Mouse (Mus musculus): ENCODE measurements around the gene Rasgrf1. TPM values are rescaled to one million over a fixed set of nuclear protein-coding genes. Genes with fewer than 3 reads are reported as not detected.

Rasgrf1 gene
- polyA plus RNA-seq, 1 experiment = not detected

DNA sequence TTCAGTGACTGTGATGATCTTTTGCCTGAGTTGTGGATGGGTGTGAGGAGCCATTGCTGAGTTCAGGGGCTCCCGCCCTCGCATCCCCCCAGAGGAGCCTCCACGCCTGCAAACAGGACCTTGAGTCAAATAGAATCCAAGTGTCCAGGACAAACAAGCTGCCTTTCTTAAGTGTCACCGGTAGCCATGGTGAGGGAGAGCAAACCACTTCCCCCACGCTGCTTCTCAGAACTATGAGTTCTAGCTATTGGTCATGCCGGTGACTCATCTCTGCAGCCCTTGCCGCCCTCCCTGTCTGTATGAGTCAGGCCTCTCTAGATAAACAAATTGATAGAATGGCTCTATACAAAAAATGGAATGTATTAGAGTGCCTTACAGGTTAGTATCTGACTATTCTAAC lies 35.3 kb upstream of the Rasgrf1 start:
- WGBS = 51% methylated on average over 7 of the region's 7 CpGs
- peaks cover 10% of the 10 kb centered on the region for H3K4me1 ChIP-seq (ENCODE audit: control insufficient read depth, insufficient read depth, low read length)
- TF ChIP-seq CTCF (IDR thresholded peaks at IDR 0.05; ENCODE audit: insufficient read depth, low read depth, low read length) (no peak), POLR2A (IDR thresholded peaks at IDR 0.05; ENCODE audit: insufficient read depth, low read depth, low read length) (no peak)

DNA sequence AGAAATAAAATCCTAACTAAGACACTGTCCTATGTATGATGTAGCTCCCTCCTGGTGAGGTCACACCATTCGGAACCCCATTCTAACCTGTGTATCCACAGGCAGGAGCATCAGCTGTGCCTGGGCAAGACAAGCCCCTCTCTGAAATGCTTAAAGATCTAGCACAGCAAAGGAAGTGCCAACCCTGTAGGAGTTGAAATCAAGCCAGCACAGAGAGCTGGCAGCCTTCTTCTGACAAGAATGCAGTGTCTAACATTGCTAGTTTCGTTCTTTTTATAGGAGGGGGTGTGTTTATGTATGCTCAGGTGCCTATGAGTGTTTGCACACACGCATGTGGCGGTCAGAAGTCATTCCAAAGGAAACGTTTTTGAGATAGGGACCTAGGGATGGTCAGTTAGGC lies 34.2 kb upstream of the Rasgrf1 start:
- no peak for TF ChIP-seq CTCF (IDR thresholded peaks at IDR 0.05; ENCODE audit: insufficient read depth, low read depth, low read length)
- no peak for TF ChIP-seq POLR2A (IDR thresholded peaks at IDR 0.05; ENCODE audit: insufficient read depth, low read depth, low read length)
- WGBS = 67% methylated on average over 5 of the region's 5 CpGs
- no peak overlapping the region for H3K4me3 ChIP-seq (ENCODE audit: insufficient read depth, low read depth, low read length)
- H3K27ac ChIP-seq (ENCODE audit: insufficient read depth, low read depth, low read length) = no peak overlapping the region
- peaks cover 7% of the 10 kb centered on the region for H3K4me1 ChIP-seq (ENCODE audit: control insufficient read depth, insufficient read depth, low read length)

More for the DNA sequence above, 35.3 kb upstream of the Rasgrf1 start:
- Histone ChIP-seq H3K4me3 (ENCODE audit: insufficient read depth, low read depth, low read length) (no peak overlapping the region), H3K27ac (ENCODE audit: insufficient read depth, low read depth, low read length) (no peak overlapping the region)

DNA sequence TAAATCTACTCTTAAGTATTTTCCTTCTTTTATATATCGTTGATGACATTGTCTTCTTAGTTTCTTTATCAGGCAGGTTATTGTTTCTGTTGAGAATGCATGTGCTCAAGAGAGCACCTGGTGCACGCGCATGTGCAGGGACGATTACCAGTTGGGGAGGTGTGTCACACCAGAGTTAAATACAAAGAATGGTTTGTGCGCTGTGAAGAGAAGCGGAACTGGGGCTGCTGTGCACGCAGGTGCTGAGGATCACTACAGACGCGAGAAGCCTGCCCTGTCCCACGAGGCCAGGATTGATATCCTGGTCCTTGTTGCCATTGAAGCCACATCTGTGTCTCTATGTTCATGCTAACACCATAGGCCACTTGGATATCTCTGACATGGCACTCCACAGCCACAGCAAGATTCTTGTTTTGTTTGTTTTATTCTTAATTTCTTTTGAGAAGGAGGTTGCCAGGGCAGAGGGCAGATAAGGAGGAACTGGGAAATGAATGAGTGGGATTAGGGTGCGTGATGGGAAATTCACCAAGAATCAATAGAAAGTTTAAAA lies 31.2 kb upstream of the Rasgrf1 start:
- no peak overlapping the region for H3K4me3 ChIP-seq (ENCODE audit: insufficient read depth, low read depth, low read length)
- H3K4me1 ChIP-seq (ENCODE audit: control insufficient read depth, insufficient read depth, low read length) = peaks cover 3% of the 10 kb centered on the region
- no peak for TF ChIP-seq POLR2A (IDR thresholded peaks at IDR 0.05; ENCODE audit: insufficient read depth, low read depth, low read length)
- no peak for TF ChIP-seq CTCF (IDR thresholded peaks at IDR 0.05; ENCODE audit: insufficient read depth, low read depth, low read length)
- 49% methylated on average over 11 of the region's 11 CpGs for WGBS
- no peak overlapping the region for H3K27ac ChIP-seq (ENCODE audit: insufficient read depth, low read depth, low read length)

DNA sequence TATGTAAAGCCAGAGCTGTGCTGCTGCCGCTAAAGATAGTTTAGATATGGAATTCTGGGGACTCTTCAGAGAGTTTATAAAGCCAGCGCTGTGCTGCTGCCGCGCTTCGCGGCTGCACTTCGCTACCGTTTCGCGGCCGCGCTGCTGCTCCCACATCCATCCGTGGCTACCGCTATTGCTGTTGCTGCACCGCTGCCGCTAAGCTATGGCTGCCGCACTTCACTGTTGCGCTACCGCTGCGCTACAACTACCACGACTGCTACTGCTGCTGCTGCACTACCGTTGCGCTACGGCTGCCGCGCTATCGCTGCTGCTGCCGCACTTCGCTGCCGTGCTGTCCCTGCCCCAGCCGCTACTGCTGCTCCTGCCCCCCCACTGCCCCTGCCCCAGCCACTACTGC lies 30.1 kb upstream of the Rasgrf1 start:
- no peak overlapping the region for H3K4me3 ChIP-seq (ENCODE audit: insufficient read depth, low read depth, low read length)

DNA sequence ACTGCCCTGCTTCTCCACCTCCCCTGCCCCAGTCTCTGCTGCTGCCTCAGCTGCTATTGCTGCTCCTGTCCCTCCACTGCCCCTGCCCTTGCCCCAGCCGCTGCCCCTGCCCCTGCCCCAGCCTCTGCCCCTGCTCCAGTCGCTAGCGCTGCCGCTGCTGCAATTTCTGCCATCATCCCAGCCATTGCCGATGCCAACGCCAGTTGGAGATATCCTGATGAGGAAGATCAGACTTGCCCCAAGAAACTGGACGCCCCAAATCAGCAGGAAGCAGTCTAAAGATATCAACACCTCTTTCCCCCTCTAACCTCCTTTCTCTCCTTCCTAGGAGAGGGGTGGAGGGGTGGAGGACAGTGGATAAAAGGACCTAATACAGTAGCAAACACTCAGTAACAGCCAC lies 28.2 kb upstream of the Rasgrf1 start:
- no peak overlapping the region for H3K27ac ChIP-seq (ENCODE audit: insufficient read depth, low read depth, low read length)
- peaks cover 4% of the 10 kb centered on the region; the same call in 1 of the 2 replicates for H3K4me1 ChIP-seq (ENCODE audit: control insufficient read depth, insufficient read depth, low read length)
- WGBS = 70% methylated on average over 7 of the region's 7 CpGs
- TF ChIP-seq POLR2A (IDR thresholded peaks at IDR 0.05; ENCODE audit: insufficient read depth, low read depth, low read length) (no peak), CTCF (IDR thresholded peaks at IDR 0.05; ENCODE audit: insufficient read depth, low read depth, low read length) (no peak)
- H3K4me3 ChIP-seq (ENCODE audit: insufficient read depth, low read depth, low read length) = no peak overlapping the region

More for the DNA sequence above, 30.1 kb upstream of the Rasgrf1 start:
- 53% methylated on average over 31 of the region's 31 CpGs for WGBS
- TF ChIP-seq POLR2A (IDR thresholded peaks at IDR 0.05; ENCODE audit: insufficient read depth, low read depth, low read length) (no peak), CTCF (IDR thresholded peaks at IDR 0.05; ENCODE audit: insufficient read depth, low read depth, low read length) (no peak)
- no peaks in the 10 kb centered on the region for H3K4me1 ChIP-seq (ENCODE audit: control insufficient read depth, insufficient read depth, low read length)
- no peak overlapping the region for H3K27ac ChIP-seq (ENCODE audit: insufficient read depth, low read depth, low read length)

DNA sequence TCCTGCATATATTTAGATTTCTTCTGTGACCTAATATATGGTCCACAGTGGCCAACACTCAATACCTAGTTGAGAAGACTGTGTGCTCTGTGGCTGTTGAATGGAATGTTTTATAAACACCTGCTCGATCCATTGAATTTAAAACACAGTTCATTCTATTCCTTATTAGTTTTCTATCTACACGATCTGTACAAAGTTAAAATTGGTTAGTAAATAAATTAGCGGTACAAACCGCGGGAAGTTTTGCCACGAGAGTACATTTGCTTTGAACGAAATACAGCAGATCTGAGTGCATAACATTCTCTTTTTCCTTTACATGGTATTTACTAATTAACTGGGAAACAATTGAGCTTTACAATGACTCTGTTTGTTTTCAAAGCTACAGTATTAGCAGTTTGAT lies 27.1 kb upstream of the Rasgrf1 start:
- no peak for TF ChIP-seq CTCF (IDR thresholded peaks at IDR 0.05; ENCODE audit: insufficient read depth, low read depth, low read length)
- no peak for TF ChIP-seq POLR2A (IDR thresholded peaks at IDR 0.05; ENCODE audit: insufficient read depth, low read depth, low read length)
- WGBS = 43% methylated on average over 7 of the region's 7 CpGs
- Histone ChIP-seq H3K27ac (ENCODE audit: insufficient read depth, low read depth, low read length) (no peak overlapping the region), H3K4me1 (ENCODE audit: control insufficient read depth, insufficient read depth, low read length) (peaks cover 4% of the 10 kb centered on the region; the same call in 1 of the 2 replicates), H3K4me3 (ENCODE audit: insufficient read depth, low read depth, low read length) (no peak overlapping the region)

DNA sequence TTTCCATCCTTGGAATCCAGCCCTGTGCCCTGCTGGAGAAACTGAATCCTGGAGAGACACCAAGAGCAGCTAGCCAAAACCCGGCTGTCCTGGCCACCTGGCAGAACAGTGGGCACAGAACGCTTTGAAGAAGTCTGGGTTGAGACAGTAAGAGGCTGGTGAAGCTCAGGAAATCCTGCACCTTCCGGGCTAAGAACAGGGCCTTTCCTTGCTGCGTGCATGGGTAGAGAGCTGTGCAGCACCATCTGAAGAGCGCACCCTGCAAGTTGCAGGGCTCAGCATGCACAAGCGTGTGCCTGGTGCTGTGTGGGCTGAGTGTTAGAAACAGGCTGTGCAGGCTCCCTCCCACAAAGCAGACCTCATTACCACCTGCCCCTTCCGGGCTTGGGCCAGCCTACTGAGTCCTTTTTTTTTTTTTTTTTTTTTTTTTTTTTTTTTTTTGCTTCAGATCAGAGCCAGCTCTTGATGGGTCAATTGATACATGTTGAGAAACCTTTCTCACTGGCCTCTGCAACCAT lies 23.9 kb upstream of the Rasgrf1 start:
- no peak overlapping the region for H3K4me3 ChIP-seq (ENCODE audit: insufficient read depth, low read depth, low read length)
- WGBS = 30% methylated on average over 7 of the region's 7 CpGs
- no peak for TF ChIP-seq CTCF (IDR thresholded peaks at IDR 0.05; ENCODE audit: insufficient read depth, low read depth, low read length)
- no peak for TF ChIP-seq POLR2A (IDR thresholded peaks at IDR 0.05; ENCODE audit: insufficient read depth, low read depth, low read length)

DNA sequence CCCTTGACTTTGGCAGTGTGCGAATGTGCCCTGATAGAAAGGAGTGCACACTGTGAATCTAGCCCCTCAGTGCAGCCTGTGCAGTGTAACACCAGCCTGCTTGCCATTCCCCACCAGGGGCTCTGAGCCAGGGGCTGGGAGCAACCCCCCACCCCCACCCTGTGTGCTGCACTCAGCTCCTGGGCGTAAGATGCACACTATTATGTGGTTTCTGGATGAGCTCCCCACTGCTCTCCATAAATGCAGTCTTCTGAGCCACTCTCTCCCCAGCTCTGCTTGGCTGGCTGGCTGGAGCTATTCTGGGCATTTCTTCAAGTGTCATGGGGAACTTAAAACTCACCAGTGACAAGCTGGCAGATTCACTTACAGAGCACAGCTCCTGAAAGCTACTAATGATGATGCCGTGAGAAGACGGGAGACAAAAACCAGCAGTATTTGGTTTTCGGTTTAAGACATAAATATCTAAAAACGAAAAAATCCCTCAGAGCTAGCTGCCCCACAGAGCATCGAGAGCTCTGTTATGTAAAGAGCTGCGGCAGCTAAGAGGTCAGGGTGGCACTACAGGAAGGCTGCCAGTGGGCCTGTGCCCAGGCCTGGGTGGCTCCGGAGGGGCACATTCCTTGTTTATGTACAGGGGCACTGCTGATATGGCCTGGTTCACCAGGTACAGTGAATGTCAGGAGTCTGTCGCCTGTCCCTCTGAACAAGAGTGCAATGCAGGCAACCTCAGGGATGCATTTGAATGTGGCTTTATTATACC lies 18.0 kb upstream of the Rasgrf1 start:
- peaks cover 7% of the 10 kb centered on the region for H3K4me1 ChIP-seq (ENCODE audit: control insufficient read depth, insufficient read depth, low read length)
- TF ChIP-seq POLR2A (IDR thresholded peaks at IDR 0.05; ENCODE audit: insufficient read depth, low read depth, low read length) (no peak), CTCF (IDR thresholded peaks at IDR 0.05; ENCODE audit: insufficient read depth, low read depth, low read length) (no peak)
- WGBS = 38% methylated on average over 10 of the region's 10 CpGs
- peak overlapping the region; percentile 29 for H3K27ac ChIP-seq (ENCODE audit: insufficient read depth, low read depth, low read length)
- H3K4me3 ChIP-seq (ENCODE audit: insufficient read depth, low read depth, low read length) = no peak overlapping the region

More for the DNA sequence above, 23.9 kb upstream of the Rasgrf1 start:
- no peak overlapping the region for H3K27ac ChIP-seq (ENCODE audit: insufficient read depth, low read depth, low read length)
- peaks cover 4% of the 10 kb centered on the region; the same call in 1 of the 2 replicates for H3K4me1 ChIP-seq (ENCODE audit: control insufficient read depth, insufficient read depth, low read length)

DNA sequence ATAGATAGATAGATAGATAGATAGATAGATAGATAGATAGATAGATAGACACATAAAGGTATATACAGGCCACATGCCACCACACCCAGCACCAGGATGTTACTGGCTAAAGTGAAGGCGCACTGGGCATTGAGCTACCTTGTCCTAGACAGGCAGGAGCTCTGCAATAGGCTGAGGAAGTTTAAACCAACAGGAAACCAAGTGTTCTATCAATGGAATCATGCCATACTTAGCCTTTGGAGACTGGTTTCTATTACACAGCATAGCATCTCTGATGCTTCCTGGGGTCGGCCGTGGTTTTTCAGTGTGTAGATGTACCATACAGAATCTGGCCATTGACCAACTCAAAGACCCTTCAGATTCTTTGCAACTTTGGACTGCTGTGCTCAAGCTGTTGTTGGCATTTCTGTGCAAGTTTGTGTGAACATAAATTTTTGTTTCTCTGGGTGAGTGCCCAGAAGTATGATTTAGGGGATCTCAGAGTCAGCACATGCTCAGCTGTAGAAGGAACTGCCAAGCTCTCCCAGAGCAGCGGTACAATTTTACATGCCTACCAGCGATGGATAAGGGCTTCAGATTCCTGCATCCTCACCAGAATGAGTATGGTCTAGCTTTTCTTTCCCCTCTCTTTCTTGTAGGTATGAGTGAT lies 17.0 kb upstream of the Rasgrf1 start:
- TF ChIP-seq POLR2A (IDR thresholded peaks at IDR 0.05; ENCODE audit: insufficient read depth, low read depth, low read length) (no peak), CTCF (IDR thresholded peaks at IDR 0.05; ENCODE audit: insufficient read depth, low read depth, low read length) (no peak)
- no peak overlapping the region for H3K27ac ChIP-seq (ENCODE audit: insufficient read depth, low read depth, low read length)
- H3K4me3 ChIP-seq (ENCODE audit: insufficient read depth, low read depth, low read length) = no peak overlapping the region
- 86% methylated on average over 5 of the region's 5 CpGs for WGBS
- peaks cover 7% of the 10 kb centered on the region for H3K4me1 ChIP-seq (ENCODE audit: control insufficient read depth, insufficient read depth, low read length)

All from olfactory bulb, adult 2 months (tissue).